Mouse (Mus musculus) heart, postnatal 14 days (tissue): Measurements from ENCODE around the gene Dpt. TPM values are rescaled to one million over a fixed set of nuclear protein-coding genes. Genes with fewer than 3 reads are reported as not detected.

Experiments
- total RNA-seq, 2 experiments: library from RNA; stranded (reverse); gene quantifications; 2 replicates each; pipeline ENCODE4 v1.2.3; 2021

Dpt gene
- total RNA-seq, 2 experiments from 2014 or later, result 149 to 156 TPM

Other genes with a start within 250 kb of the Dpt start
- gene Xcl1, start 138.9 kb downstream of the Dpt start, total RNA-seq, result not detected